Mouse (Mus musculus) testis, adult 2 months (tissue): ENCODE data around the gene Dnm2. TPM values are rescaled to one million over a fixed set of nuclear protein-coding genes. Genes with fewer than 3 reads are reported as not detected.

Experiments
- H3K27ac ChIP-seq: fragments of 200-500 bp; 2 replicates; pipeline ENCODE4 v1.5.1; 2012; ENCODE audit warnings: low read depth, low read length; ENCODE audit not compliant: control insufficient read depth, insufficient read depth
- H3K27me3 ChIP-seq: fragments of 200-500 bp; 2 replicates; pipeline ENCODE4 v1.6.1; 2012; ENCODE audit warnings: mild to moderate bottlenecking, low read length, moderate library complexity; ENCODE audit not compliant: control insufficient read depth, insufficient read depth
- H3K36me3 ChIP-seq: fragments of 200-500 bp; 2 replicates; pipeline ENCODE4 v1.6.1; 2012; ENCODE audit warnings: mild to moderate bottlenecking, low read length; ENCODE audit not compliant: control insufficient read depth, insufficient read depth
- H3K4me1 ChIP-seq: fragments of 200-500 bp; 2 replicates; pipeline ENCODE4 v1.6.1; 2012; ENCODE audit warnings: low read length; ENCODE audit not compliant: control insufficient read depth, insufficient read depth
- H3K4me3 ChIP-seq: fragments of 200-500 bp; 2 replicates; pipeline ENCODE4 v1.5.1; 2012; ENCODE audit warnings: low read depth, mild to moderate bottlenecking, low read length, moderate library complexity, mixed read lengths; ENCODE audit not compliant: control insufficient read depth
- CTCF ChIP-seq: fragments of 200-500 bp; IDR thresholded peaks from 2 replicates; pipeline ENCODE4 v1.5.1; 2012; ENCODE audit warnings: low read depth, mild to moderate bottlenecking, inconsistent platforms, low read length, moderate library complexity; ENCODE audit not compliant: control insufficient read depth, insufficient read depth, insufficient replicate concordance
- POLR2A ChIP-seq: fragments of 200-500 bp; IDR thresholded peaks from 2 replicates; pipeline ENCODE4 v1.6.1; 2012; ENCODE audit warnings: low read depth, mild to moderate bottlenecking, inconsistent platforms, low read length, moderate library complexity; ENCODE audit not compliant: control insufficient read depth
- polyA plus RNA-seq: library from polyadenylated mRNA; depleted of rRNA; stranded (reverse); fragments of >200 nt; gene quantifications from 2 replicates; pipeline ENCODE4 v1.2.3, GENCODE M21; 2012

The Dnm2 gene
- polyA plus RNA-seq, 1 experiment: 158 TPM

- H3K36me3 ChIP-seq: no peaks in the 10 kb centered on the region
- no peak overlapping the region for H3K27ac ChIP-seq
- TF ChIP-seq POLR2A: no peak
- no peak for TF ChIP-seq CTCF
- H3K4me1 ChIP-seq: peaks cover 6% of the 10 kb centered on the region
- no peak overlapping the region for H3K4me3 ChIP-seq
- H3K27me3 ChIP-seq: no peaks in the 10 kb centered on the region
These were observed 25.6 kb downstream of the Dnm2 start for GRCm38 (mm10) chr9:21450270-21450669.

GRCm38 (mm10) chr9:21451391-21451790 lies 26.7 kb downstream of the Dnm2 start:
- H3K4me3 ChIP-seq: no peak overlapping the region

DNA sequence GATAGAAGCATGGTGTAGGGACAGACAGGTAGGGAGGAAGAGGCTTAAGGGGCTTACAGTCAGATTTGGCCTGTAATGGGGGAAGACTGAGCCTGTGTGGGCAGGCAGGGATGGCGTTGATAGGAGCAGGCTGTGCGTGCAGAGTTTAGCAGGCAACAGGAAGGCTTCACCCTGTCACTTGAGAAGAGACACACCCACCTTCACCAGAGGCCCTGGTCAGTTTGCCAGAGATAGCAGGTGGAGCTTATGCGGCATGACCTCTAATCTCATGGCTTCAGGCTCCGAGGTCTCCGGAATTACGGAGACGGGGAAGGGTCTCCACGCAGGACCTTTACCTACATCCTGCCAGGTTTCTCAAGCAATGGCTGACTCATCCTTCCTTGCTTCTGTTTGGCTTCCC lies 27.2 kb downstream of the Dnm2 start:
- Histone ChIP-seq H3K36me3 (no peaks in the 10 kb centered on the region), H3K27me3 (no peaks in the 10 kb centered on the region), H3K27ac (no peak overlapping the region), H3K4me1 (peaks cover 9% of the 10 kb centered on the region), H3K4me3 (no peak overlapping the region)
- TF ChIP-seq CTCF (no peak), POLR2A (no peak)

More at GRCm38 (mm10) chr9:21451391-21451790, 26.7 kb downstream of the Dnm2 start:
- no peak overlapping the region; the same call in 1 of the 2 replicates for H3K27ac ChIP-seq
- TF ChIP-seq POLR2A (no peak), CTCF (no peak)
- peaks cover 9% of the 10 kb centered on the region for H3K4me1 ChIP-seq
- H3K36me3 ChIP-seq: no peaks in the 10 kb centered on the region
- no peaks in the 10 kb centered on the region for H3K27me3 ChIP-seq

DNA sequence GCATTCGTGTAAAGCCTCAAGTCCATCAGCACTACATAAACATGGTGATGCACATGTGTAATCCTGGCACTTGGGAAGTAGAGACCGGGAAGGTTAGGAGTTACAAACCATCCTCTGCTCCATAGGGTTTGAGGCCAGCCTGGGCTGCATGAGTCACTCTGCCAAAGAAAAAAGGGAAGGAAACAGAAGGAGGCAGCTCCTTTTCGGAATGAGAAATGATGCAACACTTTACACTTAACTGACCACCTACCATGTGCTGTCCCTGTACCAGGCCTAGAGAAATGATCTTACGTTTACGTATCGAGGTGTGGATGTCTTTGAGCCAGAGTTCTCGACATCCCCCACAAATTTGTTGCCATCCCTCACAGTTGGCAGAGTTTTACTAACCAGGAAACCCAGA lies 28.3 kb downstream of the Dnm2 start:
- no peak overlapping the region for H3K27ac ChIP-seq
- no peaks in the 10 kb centered on the region for H3K27me3 ChIP-seq
- TF ChIP-seq POLR2A: no peak
- TF ChIP-seq CTCF: no peak
- H3K4me1 ChIP-seq: peaks cover 9% of the 10 kb centered on the region
- H3K36me3 ChIP-seq: no peaks in the 10 kb centered on the region
- no peak overlapping the region for H3K4me3 ChIP-seq

- Histone ChIP-seq H3K4me3 (no peak overlapping the region), H3K27ac (no peak overlapping the region), H3K27me3 (no peaks in the 10 kb centered on the region), H3K36me3 (no peaks in the 10 kb centered on the region), H3K4me1 (peaks cover 9% of the 10 kb centered on the region)
- TF ChIP-seq POLR2A: no peak
- TF ChIP-seq CTCF: no peak
These were observed 28.8 kb downstream of the Dnm2 start for GRCm38 (mm10) chr9:21453459-21453858.

DNA sequence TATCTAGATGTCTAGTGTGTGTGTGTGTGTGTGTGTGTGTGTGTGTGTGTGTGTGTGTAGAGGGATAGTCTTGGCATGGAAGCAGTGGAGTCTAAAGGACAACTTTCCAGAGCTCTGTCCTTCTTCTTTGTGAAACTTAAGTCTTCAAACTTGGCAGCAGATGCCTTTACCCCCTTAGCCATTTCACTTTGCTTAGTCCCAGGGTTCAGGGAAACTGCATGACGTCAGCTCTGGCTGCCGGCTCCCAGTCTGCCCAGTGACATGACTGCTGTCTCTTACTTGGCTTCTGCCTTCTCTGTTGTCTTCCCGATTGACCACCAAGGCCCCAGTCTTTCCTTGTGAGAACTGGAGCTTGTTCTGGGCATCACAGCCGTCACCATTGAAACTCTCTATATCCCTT lies 29.8 kb downstream of the Dnm2 start:
- H3K27ac ChIP-seq: no peak overlapping the region
- no peaks in the 10 kb centered on the region; the same call in 1 of the 2 replicates for H3K36me3 ChIP-seq
- H3K4me3 ChIP-seq: no peak overlapping the region
- H3K4me1 ChIP-seq: peaks cover 9% of the 10 kb centered on the region
- TF ChIP-seq POLR2A (no peak), CTCF (no peak)
- no peaks in the 10 kb centered on the region for H3K27me3 ChIP-seq

DNA sequence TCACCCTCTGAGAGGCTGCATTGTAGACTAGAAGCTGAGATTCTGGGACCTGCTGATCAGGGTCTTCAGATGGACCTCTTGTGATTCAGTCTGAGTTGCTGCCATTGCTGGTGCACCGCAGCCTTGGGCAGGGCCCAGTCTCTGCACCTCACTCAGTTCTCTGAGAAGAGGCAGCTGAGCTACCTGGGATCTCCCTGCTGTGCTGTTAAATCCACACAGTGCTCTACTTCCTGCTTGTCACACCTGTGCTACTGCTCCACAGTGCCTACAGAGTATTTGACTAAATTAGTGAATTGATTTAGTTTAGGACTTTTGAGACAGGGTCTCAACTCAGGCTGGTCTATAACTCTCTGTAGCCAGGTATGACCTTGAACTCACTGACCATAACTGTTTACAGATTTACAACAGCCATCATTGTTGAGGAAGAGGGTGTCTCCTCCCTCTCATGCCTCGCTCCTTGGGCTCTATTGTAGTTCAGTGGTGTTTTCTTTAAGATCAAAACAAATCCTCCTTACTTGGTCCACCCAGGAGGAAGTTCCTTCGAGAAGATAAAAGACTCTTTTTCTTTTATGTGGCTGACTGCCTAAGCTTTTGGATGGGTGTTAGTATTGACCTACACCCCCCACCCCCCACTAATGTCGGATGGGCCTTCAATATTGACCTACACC lies 30.5 kb downstream of the Dnm2 start:
- H3K27ac ChIP-seq: no peak overlapping the region
- TF ChIP-seq POLR2A (no peak), CTCF (no peak)
- H3K4me1 ChIP-seq: peaks cover 9% of the 10 kb centered on the region
- no peak overlapping the region for H3K4me3 ChIP-seq
- no peaks in the 10 kb centered on the region; the same call in 1 of the 2 replicates for H3K36me3 ChIP-seq
- no peaks in the 10 kb centered on the region for H3K27me3 ChIP-seq
